Mouse (Mus musculus): Measurements from ENCODE around the gene Lipi.

The Lipi gene

DNA sequence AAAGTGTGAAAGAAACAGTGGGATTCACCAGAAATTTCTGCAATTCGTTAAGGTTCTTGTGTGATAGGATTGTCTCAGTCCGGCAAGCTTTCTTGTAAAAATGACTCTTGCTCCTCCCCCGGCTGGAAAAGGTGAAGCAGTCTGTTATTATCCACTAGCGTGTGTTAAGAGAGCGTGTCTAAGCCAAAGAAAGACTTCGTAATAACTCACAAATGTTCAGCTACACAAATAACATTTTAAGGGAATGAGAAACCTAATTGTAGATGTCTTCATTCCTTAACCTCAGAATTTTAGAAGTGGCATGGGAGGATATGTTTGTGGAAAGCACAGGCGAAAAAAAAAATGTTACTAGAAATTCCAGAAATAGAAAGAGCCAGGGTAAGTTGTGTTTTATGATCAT lies at the start of gene Lipi:
Gene Lipi (minus strand): TSS at position 101 of the 400 bp plus-strand sequence.
- WGBS, result 81% methylated on average over 7 of the region's 7 CpGs

DNA sequence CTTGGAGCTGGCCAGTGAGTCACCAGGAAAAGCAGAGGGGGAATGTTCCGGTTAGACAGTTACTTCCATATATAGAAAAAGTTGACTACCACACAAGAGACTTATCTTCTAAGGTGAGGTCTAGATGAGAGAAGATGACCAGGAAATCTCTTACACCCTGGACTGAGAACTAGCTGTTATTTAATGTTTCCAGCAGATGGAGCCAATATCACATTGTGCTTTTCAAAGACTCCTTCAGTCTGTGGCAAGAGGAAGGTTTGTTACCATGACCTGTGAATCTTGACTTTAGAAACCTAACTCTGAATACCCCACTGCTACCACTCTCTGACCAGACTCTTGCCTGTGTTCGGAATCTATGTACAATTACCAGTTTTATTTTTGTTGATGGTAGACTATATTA lies 42.0 kb upstream of the Lipi start:
- WGBS, result 90% methylated on average over 2 of the region's 2 CpGs

DNA sequence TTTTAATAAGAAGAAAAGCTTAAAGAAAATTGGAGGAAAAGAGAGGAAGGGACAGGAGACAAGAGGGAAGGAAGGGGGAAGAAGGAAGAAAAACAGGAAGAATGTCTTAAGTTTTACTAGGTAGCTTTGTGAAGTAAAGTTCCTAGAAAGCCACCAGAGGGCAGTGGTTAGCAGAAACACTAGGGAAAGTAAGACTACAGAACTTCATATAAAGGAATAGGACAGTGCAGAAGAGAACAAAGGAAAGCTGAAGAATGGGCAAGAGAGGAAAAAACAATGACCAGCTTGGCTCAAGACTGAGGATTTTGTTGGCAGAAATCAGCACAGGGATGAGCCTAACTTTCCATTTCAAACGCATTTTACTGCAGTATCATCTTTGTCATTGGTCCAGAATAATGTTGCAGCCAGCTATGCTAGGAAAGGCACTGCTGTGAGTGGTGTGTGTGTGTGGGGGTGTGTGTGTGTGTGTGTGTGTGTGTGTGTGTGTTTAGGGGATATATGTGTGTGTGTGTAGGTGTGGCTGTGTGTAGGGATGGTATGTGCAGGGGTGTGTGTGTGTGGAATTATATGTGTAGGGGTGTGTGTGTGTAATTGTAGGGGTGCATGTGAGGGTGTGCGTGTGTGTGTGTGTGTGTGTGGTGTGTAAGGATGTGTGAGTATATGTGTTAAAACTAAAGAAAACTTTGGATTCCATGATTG lies 31.9 kb upstream of the Lipi start:
- WGBS, result 51% methylated on average over 2 of the region's 2 CpGs

- 76% methylated on average over 1 of the region's 1 CpGs for WGBS
Observed at GRCm38 (mm10) chr16:75606415-75606814, 20.6 kb upstream of the Lipi start.

DNA sequence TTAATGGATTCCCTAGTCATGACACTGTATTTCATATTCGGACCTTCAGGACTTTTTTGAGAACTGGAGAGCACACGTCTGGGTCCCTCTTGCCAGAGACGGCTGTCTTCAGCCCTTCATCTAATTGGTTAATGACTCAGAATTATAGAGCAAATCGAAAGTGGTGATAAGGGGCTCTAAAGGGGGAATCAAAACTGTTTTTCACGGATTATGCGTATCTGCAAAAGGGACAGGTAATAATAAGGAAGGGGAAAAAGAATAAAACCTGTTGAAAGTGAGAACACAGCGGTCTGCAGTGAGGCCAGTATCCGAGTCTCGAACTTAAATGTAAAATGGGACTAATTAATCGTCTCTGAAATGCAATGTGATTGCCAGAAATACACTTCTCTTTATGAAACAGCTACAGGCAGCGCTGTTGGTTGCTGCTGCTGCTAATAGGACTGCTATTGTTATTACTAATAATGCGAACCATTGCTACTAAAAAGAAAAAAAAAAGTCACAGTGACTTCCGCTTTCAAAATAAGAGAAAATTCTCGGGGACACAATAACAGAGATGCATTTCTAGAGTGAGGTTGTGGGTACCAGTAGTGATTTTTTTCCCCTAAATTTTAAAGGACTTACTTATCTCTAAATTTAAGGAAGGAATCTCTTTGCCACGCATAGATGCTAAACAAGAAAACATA lies 7.8 kb upstream of the Lipi start:
- 5% methylated on average over 15 of the region's 15 CpGs for WGBS

DNA sequence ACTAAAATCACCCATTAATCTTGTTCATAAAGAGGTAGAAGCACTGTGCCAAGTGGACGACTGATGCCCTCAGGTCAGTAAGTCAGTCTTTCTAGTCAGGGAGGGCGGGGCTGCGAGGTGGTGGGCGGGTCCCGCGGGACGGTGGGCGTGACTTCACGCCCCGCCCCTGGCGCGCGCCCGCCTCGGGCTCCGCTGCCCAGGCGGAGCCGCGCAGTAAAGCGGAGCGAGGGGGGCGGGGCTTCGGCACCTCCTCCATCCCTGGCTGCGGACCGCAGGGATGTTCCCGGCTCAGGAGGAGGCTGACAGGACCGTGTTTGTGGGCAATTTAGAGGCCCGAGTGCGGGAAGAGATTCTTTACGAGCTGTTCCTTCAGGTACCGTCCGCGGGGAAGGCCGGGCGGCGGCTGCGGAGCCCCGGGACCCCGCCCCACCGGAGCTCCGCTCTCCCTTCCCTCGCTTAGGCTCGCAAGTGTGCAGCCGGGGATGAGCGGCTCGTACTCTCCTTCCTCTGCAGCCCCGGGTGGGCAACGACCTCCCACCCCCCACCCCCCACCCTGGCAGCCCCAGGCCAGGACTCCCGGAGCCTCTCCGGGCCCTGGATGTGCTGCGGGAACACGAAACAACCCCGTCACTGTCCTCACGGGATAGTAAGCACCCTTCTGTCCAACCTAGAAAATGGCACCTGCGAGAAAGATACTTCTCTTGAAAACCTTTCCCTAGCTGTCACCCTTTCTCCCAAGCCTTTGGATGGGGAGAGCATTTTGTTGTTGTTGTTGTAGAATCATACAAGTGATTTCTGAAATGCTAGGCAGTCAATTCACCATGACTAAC lies 7.0 kb upstream of the Lipi start, which contains the start of gene Rbm11:
Gene Rbm11 (plus strand): TSS at position 174 of the 830 bp plus-strand sequence.
- under 1% methylated on average over 55 of the region's 55 CpGs for WGBS

- WGBS, result 60% methylated on average over 3 of the region's 3 CpGs
Observed at GRCm38 (mm10) chr16:75586466-75586865, 605 bp upstream of the Lipi start.

DNA sequence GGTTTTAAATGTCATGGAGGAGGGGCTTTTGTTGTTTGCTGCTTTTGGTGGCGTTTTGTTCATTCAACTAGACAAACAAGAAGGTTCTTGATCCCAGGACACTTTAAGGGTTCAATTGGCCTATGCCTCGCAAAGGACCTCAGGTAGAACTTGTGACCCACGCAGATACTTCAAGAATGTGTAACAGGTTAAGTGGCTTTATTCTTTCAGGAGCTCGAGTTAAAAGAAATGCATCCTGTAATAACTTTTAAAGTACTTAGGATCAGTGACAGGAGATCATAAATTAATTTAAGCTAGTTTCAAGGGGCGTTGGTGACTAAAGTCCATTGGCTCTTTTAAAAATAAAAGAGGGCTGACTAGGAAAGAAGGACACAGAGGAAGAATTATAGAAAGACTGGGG lies 3.6 kb downstream of the Lipi start:
- WGBS, result 80% methylated on average over 5 of the region's 5 CpGs

DNA sequence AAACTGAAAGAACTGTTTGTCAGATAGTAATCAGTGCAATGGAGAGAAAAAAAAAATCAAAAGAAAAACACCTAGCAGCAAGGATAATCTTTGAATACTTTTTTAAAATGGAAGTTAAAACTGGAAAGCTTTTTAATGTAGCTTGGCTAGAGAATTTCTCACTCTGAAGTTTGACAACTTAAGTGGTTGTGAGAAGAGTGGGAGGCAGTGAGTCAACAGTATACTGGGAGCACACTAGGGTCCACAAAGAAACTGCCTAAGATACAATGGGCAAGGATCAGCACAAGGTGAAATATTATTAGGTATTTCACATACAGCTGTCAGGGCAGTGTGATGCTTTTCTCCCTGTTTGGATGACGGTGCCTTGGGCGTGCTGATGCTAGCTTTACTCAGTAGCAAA lies 23.0 kb downstream of the Lipi start:
- WGBS, result 78% methylated on average over 2 of the region's 2 CpGs

DNA sequence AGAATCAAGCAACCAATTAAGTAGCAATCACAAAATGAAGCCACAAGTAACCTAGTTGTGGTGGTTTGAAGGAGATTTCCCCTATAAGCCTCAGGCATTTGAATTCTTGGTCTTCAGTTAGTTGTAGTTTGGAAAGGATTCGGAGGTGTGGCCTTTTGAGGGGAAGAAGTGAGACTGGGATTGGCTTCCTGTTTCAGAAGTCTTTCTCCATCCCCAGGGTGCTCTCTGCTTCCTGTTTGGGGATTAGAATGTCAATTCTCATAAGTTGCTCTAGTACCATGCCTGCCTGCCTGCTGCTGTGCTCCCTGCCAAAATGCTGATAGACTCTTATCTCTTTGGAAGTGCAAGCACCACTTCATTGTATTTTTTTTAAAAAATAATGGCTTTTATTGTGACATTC lies 40.6 kb downstream of the Lipi start:
- WGBS, result 81% methylated on average over 1 of the region's 1 CpGs

DNA sequence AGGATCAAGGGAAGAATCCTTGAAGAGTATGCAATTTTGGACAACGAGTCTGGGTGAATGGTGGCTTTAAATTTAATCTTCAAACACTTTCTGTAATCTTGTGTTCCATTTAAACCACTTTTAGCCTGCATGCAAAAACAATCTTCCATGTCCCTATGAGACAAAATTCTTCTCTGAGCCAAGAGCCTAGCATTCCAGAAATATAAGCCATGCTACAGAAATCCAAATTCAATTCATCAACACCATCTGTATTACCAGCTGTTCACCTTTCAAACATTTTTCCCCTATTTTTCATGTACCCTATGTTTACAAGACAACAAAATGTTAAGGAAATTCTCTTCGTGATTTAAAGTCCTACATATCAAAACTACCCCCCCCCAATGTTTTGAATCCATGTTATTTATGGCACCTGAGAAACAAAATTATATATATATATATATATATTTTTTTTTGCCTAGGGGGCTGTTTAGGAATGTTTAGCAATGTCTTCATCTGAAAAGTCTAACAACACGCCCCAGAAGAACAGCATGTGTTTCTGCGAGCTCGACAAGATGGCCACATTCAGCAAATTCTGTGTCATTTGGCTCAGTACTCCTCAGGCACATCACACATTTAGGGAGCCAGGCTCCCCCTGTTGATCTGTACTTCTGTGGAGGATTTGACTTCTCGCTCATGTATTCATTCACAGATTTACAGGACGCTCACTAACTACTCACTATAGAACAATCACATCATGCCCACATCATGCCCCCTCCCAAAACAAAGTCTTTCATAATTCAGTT lies 47.9 kb downstream of the Lipi start:
- 43% methylated on average over 7 of the region's 7 CpGs for WGBS

- 6% methylated on average over 1 of the region's 1 CpGs for WGBS
Observed at GRCm38 (mm10) chr16:75531705-75532104, 54.2 kb downstream of the Lipi start.

- WGBS, result 94% methylated on average over 4 of the region's 4 CpGs
Observed at GRCm38 (mm10) chr16:75496568-75496967, 89.3 kb downstream of the Lipi start.
